Mouse (Mus musculus): ENCODE data around the gene Gsta2. TPM values are rescaled to one million over a fixed set of nuclear protein-coding genes. Genes with fewer than 3 reads are reported as not detected.
A peak's percentile ranks its signal among the peaks of the same experiment; 100 is the strongest.
"Not testable (repeated sequence)": the region's sequence is repeated elsewhere in the genome, so short reads cannot be mapped to it uniquely, and the experiment has no call there.

Gsta2 gene
- total RNA-seq, 4 experiments from 2014 or later: not detected

DNA sequence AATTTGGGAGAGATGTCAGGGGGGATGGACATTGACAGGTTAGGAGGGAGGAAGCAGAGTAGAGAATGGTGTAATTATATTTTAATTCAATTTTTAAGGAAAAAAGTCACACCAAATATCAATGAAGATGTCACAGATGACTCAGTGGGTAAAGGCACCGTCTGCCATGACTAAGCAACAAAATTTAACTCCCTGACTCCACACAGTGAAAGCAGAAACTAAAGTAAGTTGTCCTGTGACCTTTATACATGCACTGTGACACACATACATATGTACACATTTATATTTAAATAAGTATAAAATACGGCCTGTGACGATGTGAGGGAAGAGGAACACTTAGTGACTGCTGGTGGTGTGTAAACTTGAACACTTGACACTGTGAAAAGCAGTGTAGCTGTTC is 47.5 kb downstream of the Gsta2 start:
- not testable (repeated sequence) for DNase-seq (ENCODE audit: low spot score in 2 of 2)

DNA sequence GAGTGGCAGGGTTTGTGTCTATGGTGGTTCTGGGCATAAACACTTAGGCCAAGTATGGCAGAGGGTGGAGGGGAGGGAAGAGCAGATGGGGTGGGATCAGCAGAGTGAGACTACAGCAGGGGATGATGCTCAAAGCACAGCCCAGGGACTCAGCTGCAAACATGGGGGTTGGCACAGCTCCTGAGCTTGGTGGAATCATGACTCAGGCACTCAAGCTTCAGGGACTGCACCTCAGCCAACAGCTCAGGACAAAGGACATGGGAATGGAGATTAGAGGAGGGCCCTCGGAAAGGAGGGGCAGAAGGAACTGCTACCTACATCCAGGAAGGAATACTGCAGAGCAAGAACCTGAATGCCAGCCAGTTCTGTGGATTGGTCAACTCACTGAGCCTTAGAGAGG is 56.4 kb downstream of the Gsta2 start:
- DNase-seq (ENCODE audit: low spot score in 2 of 2): not testable (repeated sequence)

DNA sequence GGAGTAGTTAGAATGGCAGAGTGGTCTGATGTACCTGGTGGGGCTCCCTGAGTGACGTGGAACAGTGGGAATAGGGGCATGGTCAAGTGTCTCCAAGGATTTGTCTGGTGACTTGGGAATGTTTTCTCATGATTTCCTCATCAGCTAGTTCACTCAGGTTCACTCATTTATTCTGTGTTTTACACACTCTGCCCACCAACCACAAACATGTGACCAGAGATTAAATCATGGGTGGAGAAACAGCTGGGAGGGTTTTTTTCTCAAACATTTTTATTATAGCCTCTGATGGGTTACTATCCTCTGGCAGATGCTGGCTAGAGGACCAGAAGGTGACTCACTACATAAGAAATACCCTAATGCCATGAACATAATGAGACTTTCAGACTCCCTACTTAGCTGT is 57.4 kb downstream of the Gsta2 start:
- no peak for DNase-seq (ENCODE audit: low spot score in 2 of 2)

DNA sequence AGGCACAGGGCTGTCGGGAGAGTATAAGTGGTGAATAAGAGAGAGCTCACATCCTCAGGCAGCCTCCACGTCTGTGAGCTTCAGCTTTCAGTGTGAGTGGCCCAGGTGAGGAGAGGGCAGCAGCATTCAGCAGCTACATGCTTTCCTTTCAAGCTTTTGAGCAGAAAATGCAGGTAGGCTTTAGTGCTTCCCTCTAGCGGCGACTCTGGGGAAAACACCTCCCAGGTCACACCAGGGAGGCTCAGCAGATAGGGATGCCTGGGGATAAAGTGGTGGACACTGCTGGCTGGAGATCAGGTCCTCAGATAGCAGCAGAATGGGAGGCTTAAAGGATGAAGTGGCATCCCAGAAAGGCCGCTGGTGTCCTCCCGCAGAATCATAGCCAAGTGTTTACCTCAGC is 59.5 kb downstream of the Gsta2 start:
- peak in 1 of 2 experiments; percentile 13 for DNase-seq (ENCODE audit: low spot score in 2 of 2)

DNA sequence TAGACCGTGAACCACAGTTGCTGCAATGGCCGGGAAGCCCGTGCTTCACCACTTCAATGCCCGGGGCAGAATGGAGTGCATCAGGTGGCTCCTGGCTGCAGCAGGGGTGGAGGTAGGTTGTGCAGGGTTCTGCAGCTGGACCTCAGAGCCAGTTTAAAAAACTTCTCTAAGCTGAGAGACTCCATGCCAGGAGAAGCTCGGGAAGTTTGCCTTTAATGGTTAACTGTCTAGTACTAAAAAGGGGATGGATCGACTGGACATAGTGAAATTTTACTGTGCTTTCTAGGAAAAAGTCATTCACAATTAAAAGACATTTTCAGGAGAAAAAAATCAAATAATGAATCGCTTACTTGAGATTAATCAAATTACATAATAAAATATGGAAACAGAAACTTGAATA is 60.8 kb downstream of the Gsta2 start:
- DNase-seq (ENCODE audit: low spot score in 2 of 2): not testable (repeated sequence)

DNA sequence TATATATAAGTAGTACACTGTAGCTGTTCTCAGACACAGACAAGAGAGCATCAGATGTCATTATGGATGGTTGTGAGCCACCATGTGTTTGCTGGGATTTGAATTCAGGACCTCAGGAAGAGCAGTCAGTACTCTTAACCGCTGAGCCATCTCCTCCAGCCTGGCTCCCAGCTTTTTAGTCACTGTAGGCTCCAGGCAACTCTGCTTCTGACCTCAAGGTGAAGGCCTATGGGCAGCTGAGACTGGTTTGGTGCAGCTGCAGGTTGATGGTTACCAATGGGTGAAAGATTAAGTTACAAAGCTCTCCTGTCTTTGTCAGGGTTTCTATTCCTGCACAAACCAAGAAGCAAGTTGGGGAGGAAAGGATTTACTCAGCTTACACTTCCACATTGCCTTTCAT is 61.9 kb downstream of the Gsta2 start:
- not testable (repeated sequence) for DNase-seq (ENCODE audit: low spot score in 2 of 2)

DNA sequence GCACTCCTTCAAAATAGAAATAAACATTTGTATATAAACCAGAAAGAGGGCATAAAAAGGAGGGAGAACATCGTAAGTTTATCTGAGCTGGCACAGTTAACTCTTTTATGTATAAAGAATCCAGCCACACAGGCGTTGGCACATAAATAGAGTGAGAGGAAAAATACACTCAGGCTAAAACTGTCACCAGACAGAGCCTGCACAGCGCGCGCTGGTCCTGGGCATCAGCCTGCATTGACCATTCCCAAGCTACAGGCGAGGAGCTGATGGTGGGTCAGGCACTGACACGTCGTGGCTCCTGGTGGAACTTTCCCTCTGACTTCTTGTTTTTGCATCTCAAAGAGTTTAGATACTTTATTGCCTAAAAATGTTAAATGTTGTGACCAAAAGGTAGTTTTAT is 63.1 kb downstream of the Gsta2 start:
- DNase-seq (ENCODE audit: low spot score in 2 of 2): not testable (repeated sequence)

DNA sequence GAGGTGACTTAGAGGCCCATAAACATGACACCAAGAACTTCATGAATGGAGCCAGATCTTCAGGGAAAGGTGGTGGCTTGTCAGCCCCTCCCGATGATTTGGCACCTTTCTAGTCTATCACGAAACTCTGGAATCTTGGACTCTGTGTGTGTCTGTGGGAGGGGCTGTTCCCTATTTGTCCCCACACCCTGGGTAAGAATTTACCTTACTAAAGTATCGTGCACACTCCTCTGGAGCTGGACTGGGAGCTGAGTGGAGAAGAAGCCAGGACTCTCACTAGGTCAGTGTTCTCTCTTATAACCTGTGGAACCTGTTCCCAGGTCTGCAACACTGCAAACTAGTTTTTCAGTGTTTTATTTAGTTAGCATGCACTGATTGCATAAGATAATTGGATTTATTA is 65.9 kb downstream of the Gsta2 start, which contains the start of gene Gm10639:
Gm10639 (plus strand) TSS at position 201 of the 400 bp plus-strand sequence.
- DNase-seq (ENCODE audit: low spot score in 2 of 2): not testable (repeated sequence)

DNA sequence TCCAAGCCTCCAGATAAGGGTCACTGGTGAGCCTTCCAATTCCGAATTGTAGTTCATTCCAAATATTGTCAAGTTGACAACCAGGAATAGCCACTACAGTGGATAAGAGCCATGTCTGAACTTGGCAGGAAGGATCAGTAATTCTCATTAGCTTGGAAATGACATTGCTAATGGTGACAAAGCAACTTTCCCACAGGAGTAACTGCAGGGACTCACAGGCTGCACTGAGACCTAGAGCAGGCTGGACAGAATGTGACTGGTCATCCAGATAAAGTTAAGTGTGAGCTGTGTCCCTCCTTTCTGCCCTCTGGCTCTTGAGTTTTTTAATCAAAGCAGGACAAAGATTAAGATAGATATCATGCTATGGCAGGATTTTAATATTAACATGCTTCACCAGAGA is 66.5 kb downstream of the Gsta2 start:
- DNase-seq (ENCODE audit: low spot score in 2 of 2): not testable (repeated sequence)

DNA sequence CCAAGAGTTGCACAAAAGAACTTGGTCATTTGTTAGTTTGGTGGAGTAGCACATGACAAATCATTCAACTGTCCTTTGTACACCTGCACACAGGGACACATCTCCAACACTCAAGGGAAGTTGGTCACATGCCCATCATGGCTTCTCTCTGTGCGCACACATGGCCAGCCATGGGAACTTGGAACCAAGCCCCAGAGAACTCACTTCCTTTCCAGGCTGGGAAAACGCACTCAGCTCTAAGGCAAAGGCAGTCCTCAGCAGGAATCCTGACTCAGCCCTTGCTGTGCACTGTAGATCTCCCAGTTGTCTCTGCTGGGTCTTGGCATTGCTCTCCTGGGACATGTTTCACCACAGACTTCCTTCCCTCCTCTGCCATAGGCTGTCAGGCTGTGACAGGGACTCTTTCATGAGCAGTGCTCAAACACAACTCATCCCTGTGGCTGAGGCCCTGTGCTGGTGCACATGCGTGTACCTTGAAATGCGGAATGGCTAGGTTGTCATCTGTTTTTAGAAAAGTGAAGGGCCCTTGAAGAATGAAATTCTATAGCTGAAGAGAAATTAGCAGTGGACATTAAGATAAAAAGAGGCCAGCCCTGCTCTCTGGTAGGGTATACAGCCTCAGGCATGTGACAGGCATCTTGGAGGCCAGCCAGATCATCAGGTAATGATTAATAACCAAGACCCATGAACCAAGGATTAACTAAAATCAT is 73.4 kb downstream of the Gsta2 start:
- not testable (repeated sequence) for DNase-seq (ENCODE audit: low spot score in 2 of 2)

Other genes starting within 250 kb of the Gsta2 start
- 100 to 1,000 TPM in 3 of 4 experiments, 10 to 100 TPM in 1; 99.4 to 119 (median 108) TPM for gene Fbxo9, start 246.7 kb downstream of the Gsta2 start, total RNA-seq (2022)
- gene Ick, start 246.6 kb downstream of the Gsta2 start, total RNA-seq (2022): 10 to 100 TPM; 15.2 to 18.3 (median 16.6) TPM
- gene Gsta4, start 173.0 kb downstream of the Gsta2 start, total RNA-seq (2022): 10 to 100 TPM; 33.6 to 43.8 (median 38.8) TPM
- gene Gsta1, start 125.1 kb downstream of the Gsta2 start, total RNA-seq (2022): under 1 TPM in 1 of 4 experiments, not detected in 3; 0.60 TPM
- gene Gm3776, start 98.7 kb downstream of the Gsta2 start, total RNA-seq (2022): not detected
- not detected for gene Gm10639, start 65.9 kb downstream of the Gsta2 start, total RNA-seq (2022)
- not detected for gene Omt2a, start 41.0 kb downstream of the Gsta2 start, total RNA-seq (2022)
- not detected for gene Omt2b, start 28.2 kb downstream of the Gsta2 start, total RNA-seq (2022)
- gene Dppa5a, start 12.4 kb upstream of the Gsta2 start, total RNA-seq (2022): under 1 TPM in 1 of 4 experiments, not detected in 3; 0.65 TPM
- gene Ooep, start 22.9 kb upstream of the Gsta2 start, total RNA-seq (2022): not detected
- under 1 TPM in 2 of 4 experiments, not detected in 2; 0.25 to 0.33 TPM for gene Ddx43, start 40.0 kb upstream of the Gsta2 start, total RNA-seq (2022)
- gene Cgas, start 87.4 kb upstream of the Gsta2 start, total RNA-seq (2022): 1 to 10 TPM in 1 of 4 experiments, under 1 TPM in 3; 0.52 to 1.1 (median 0.65) TPM
- gene Mto1, start 92.4 kb upstream of the Gsta2 start, total RNA-seq (2022): 10 to 100 TPM; 22.9 to 29.3 (median 26.9) TPM
- gene Gm17324, start 93.0 kb upstream of the Gsta2 start, total RNA-seq (2022): under 1 TPM; 0.40 to 0.54 (median 0.47) TPM
- 1,000 to 10,000 TPM; 2,343 to 2,844 (median 2,594) TPM for gene Eef1a1, start 133.4 kb upstream of the Gsta2 start, total RNA-seq (2022)
- gene Slc17a5, start 232.3 kb upstream of the Gsta2 start, total RNA-seq (2022): 10 to 100 TPM; 17.2 to 20.3 (median 19.2) TPM